Mouse (Mus musculus) hindbrain, embryonic 12.5 days (tissue): ENCODE measurements at regions not wholly inside any gene's neighbourhood (a gene's known extent, or its start where the extent isn't known, plus 50 kb on each side); places are given as distances from the start of the nearest gene placed in this dataset.

ENCODE experiments used
- ATAC-seq: fragments of 200-750 bp; cut with Nextera tagmentation; 2 replicates; pipeline ENCODE4 v1.8.0; 2017; ENCODE audit warnings: moderate TSS enrichment; ENCODE audit not compliant: low FRiP score
- H3K27ac ChIP-seq: fragments of 300-500 bp; sonication (generic); 2 replicates; pipeline ENCODE4 v1.5.1; 2016; ENCODE audit warnings: mild to moderate bottlenecking
- H3K27me3 ChIP-seq: fragments of 300-500 bp; sonication (generic); 2 replicates; pipeline ENCODE4 v1.6.1; 2016; ENCODE audit warnings: mild to moderate bottlenecking
- H3K36me3 ChIP-seq: fragments of 300-500 bp; sonication (generic); 2 replicates; pipeline ENCODE4 v1.6.1; 2016; ENCODE audit warnings: mild to moderate bottlenecking
- H3K4me1 ChIP-seq: fragments of 300-500 bp; sonication (generic); 2 replicates; pipeline ENCODE4 v1.6.1; 2016
- H3K4me2 ChIP-seq: fragments of 300-500 bp; sonication (generic); replicated peaks from 2 replicates; pipeline ENCODE4 v1.6.1; 2016; ENCODE audit warnings: mild to moderate bottlenecking
- H3K4me3 ChIP-seq: fragments of 300-500 bp; sonication (generic); 2 replicates; pipeline ENCODE4 v1.5.1; 2016; ENCODE audit warnings: mild to moderate bottlenecking
- H3K9ac ChIP-seq: fragments of 300-500 bp; sonication (generic); 2 replicates; pipeline ENCODE4 v1.6.1; 2016; ENCODE audit warnings: mild to moderate bottlenecking, moderate library complexity
- H3K9me3 ChIP-seq: fragments of 300-500 bp; sonication (generic); replicated peaks from 2 replicates; pipeline ENCODE4 v1.6.1; 2016; ENCODE audit warnings: mild to moderate bottlenecking
- WGBS: fragments of 180-500 bp; shearing (Covaris S2); methylation state at CpG from one replicate; pipeline ENCODE4 v1.1.7; 2016; 5-methylcytosine and 5-hydroxymethylcytosine counted together

DNA sequence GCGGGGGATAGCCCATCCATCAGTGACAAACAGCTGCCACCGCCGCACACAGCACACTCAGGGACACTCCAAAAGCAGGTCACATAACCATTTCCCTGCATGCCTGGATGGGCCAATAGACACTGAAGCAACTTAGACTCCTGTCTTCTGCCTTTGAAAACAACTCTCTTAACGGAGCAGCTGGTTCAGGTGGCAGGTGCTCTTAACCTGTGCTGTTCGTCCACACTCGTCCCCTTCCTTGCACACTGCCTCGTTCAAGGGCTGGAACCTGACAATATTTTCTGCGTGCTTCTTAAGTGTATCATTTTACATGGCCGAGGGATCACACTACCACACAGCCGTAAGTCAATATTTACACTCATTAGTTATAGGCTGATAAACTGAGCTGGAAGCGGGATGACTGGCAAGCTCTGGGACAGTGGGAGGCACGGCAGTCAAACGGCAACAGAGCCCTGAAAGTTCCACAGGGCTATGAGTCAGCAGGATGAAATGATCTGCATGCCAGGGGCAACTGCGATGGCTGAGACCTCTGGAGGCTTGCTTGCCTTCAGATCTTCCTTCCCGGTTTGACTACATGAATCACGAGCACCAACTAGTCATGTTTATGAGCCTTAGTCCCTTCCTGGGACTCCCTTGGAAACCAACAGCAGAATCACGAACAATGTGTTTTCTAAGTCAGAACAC lies 92.0 kb upstream of the Sgk1 start:
- Histone ChIP-seq H3K9ac (no peak overlapping the region), H3K9me3 (no peaks in the 10 kb centered on the region), H3K27ac (no peak overlapping the region), H3K4me3 (no peak overlapping the region), H3K4me2 (no peak overlapping the region), H3K4me1 (peaks cover 6% of the 10 kb centered on the region), H3K27me3 (no peaks in the 10 kb centered on the region), H3K36me3 (no peaks in the 10 kb centered on the region)
- peak; percentile 54; the same call in 1 of the 2 replicates for ATAC-seq
- 71% methylated on average over 17 of the region's 17 CpGs for WGBS

DNA sequence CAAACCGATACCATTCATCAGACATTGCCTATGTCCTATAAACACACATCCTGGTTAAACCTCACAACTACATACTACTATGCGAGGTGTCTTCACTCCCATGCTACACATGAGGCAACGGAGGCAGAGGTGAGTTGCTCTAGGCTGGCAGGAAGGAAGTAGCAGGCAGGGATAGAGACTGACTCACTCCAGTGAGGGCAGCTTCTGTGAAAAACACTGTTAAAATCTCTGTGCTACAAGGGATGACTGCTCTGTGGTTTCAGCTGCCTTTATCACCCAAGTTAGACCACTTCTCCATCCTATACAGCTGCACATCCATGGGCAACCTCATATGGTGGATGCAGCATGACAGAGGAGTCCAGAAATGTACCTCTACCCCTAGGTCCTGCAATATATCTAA lies 91.0 kb upstream of the Sgk1 start:
- Histone ChIP-seq H3K27me3 (no peaks in the 10 kb centered on the region), H3K4me2 (no peak overlapping the region), H3K9me3 (no peaks in the 10 kb centered on the region), H3K4me1 (peaks cover 6% of the 10 kb centered on the region), H3K36me3 (no peaks in the 10 kb centered on the region), H3K4me3 (no peak overlapping the region), H3K27ac (no peak overlapping the region), H3K9ac (no peak overlapping the region)
- no peak for ATAC-seq
- 88% methylated on average over 3 of the region's 3 CpGs for WGBS

DNA sequence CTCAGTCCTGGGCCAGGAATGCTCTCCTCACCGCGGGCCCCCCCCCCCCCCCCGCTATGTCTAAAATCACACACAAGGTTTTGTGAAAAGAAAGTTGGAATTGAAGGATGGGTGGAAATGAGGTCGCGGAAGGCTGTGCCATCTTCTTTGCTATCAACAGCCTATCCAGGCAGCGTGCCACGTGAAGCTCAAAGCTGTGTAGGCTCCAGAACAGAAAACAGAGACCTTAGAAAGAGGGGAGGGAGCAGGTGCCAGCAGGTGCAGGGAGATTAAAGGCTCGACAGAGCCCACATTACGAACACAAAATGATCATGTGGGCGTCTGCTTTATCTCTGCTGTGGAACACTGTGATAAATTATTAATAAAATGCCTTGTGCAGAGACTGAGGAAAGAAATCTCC lies 89.6 kb upstream of the Sgk1 start:
- ATAC-seq: no peak

DNA sequence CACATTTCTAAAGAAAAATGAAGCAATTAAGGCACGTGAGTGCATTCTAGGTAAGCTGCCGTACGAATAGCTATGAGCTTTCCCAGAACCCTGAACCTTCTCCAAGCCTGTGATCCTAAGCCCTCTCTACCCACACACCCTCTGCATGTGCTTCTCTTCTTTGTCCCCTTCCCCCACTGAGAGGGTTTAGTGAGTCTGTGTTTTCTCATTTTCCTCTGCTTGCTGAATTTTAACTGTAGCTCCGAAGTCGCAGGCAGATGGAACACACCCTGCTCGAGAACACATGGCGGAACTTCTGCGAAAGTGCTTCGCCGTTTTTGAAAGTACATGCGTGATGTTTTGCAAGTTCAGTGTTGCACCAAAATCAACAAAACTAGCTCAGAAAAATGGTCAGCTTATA lies 88.3 kb upstream of the Sgk1 start:
- Histone ChIP-seq H3K4me3 (no peak overlapping the region), H3K27me3 (no peaks in the 10 kb centered on the region), H3K27ac (no peak overlapping the region), H3K9me3 (no peaks in the 10 kb centered on the region), H3K4me2 (no peak overlapping the region), H3K36me3 (no peaks in the 10 kb centered on the region), H3K4me1 (peaks cover 6% of the 10 kb centered on the region), H3K9ac (no peak overlapping the region)
- WGBS: 93% methylated on average over 11 of the region's 11 CpGs
- ATAC-seq: no peak

More for the DNA sequence above, 89.6 kb upstream of the Sgk1 start:
- Histone ChIP-seq H3K9me3 (no peaks in the 10 kb centered on the region), H3K27me3 (no peaks in the 10 kb centered on the region), H3K36me3 (no peaks in the 10 kb centered on the region), H3K4me1 (peaks cover 6% of the 10 kb centered on the region), H3K27ac (no peak overlapping the region), H3K4me2 (no peak overlapping the region), H3K4me3 (no peak overlapping the region), H3K9ac (no peak overlapping the region)
- 37% methylated on average over 9 of the region's 10 CpGs for WGBS

DNA sequence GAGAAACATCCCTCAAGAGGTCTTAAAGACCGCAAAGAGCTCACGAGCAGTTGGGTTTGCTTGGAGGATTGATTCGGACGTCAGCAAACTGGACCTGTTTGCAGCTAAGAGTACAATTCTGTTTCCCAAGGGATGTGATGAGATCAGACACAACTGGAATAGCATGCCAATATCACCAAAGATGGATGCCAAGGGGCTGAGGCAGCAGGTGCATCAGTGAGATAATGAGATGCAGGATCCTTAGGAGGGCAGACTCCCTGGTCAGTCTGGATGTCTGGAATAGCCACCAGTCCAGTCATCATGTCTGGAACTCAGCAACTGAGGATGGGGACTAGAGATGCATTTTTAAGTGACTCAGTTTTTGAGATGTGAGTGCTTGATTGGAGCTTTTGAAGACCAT lies 85.6 kb upstream of the Sgk1 start:
- WGBS: 98% methylated on average over 4 of the region's 4 CpGs
- Histone ChIP-seq H3K27me3 (no peaks in the 10 kb centered on the region), H3K36me3 (no peaks in the 10 kb centered on the region), H3K4me2 (no peak overlapping the region), H3K27ac (no peak overlapping the region), H3K9ac (no peak overlapping the region), H3K4me3 (no peak overlapping the region), H3K9me3 (no peaks in the 10 kb centered on the region), H3K4me1 (peaks cover 4% of the 10 kb centered on the region)
- no peak for ATAC-seq

DNA sequence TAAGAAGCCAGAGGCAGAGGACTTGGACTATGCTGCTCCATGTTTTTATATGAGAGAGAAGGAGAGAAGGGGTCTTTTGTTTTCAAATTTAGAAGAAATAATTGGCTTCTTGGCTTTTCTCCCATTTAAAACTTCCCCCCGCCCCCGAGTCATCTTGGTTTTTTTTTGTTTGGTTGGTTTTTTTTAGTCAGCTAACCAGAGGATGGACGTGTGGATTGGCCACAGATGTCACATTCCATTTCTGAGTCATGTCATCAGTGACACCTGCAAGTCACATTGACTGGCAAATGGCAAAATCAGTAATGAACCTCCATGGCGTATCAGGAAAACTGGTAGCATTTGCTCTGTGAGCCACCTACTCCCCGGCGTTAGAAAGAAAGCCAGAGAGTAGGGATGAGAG lies 83.9 kb upstream of the Sgk1 start:
- no peaks in the 10 kb centered on the region for H3K9me3 ChIP-seq
- H3K9ac ChIP-seq: no peak overlapping the region
- H3K4me2 ChIP-seq: no peak overlapping the region
- no peak overlapping the region for H3K4me3 ChIP-seq
- no peaks in the 10 kb centered on the region for H3K4me1 ChIP-seq
- 78% methylated on average over 6 of the region's 6 CpGs for WGBS
- ATAC-seq: no peak
- H3K27me3 ChIP-seq: no peaks in the 10 kb centered on the region
- H3K27ac ChIP-seq: no peak overlapping the region
- H3K36me3 ChIP-seq: no peaks in the 10 kb centered on the region

DNA sequence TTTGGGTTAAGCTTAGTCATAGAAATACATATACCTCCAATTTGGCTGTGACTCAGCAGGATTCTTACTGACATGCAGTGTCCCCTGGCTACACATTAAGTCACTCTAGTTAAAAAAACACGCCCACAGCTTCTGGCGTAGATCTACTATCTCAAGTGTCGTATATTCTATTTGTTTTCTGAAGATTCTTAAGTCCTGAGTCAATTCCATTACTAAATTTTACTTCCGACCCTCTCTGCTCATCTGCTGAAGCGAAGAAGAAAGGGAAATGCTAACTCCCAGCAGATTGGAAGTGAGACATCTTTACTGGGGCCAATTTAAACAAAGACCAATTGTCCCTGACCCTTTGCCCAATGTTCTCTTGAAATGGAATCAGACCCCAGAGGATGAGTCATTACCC lies 80.4 kb upstream of the Sgk1 start:
- no peak for ATAC-seq
- WGBS: 83% methylated on average over 5 of the region's 5 CpGs
- H3K4me3 ChIP-seq: no peak overlapping the region
- H3K36me3 ChIP-seq: no peaks in the 10 kb centered on the region
- no peak overlapping the region for H3K4me2 ChIP-seq
- no peak overlapping the region for H3K9ac ChIP-seq
- H3K27me3 ChIP-seq: no peaks in the 10 kb centered on the region
- H3K27ac ChIP-seq: no peak overlapping the region
- H3K4me1 ChIP-seq: no peaks in the 10 kb centered on the region
- H3K9me3 ChIP-seq: no peaks in the 10 kb centered on the region

DNA sequence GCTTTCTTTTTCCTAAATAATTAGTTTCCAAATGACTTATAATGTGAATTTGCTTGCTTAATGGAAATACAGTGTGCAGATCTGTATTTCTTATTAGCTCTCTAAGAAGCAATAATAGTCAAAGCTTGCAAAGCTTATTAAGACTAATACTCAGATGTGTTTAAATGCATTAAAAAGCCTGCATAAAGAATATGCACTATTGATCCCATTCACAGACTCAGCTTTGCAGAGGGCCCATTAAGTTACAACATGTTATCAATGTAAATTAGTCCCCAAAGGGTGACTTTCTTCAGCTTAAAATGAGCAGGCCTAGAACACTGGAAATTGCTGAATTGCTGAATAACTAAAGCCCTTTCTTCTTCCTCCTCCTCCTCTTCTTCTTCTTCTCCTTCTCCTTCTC lies 78.8 kb upstream of the Sgk1 start:
- no peaks in the 10 kb centered on the region for H3K9me3 ChIP-seq
- H3K27me3 ChIP-seq: no peaks in the 10 kb centered on the region
- no peak for ATAC-seq
- no peak overlapping the region for H3K9ac ChIP-seq
- no peak overlapping the region for H3K4me3 ChIP-seq
- H3K27ac ChIP-seq: no peak overlapping the region
- H3K4me2 ChIP-seq: no peak overlapping the region
- no peaks in the 10 kb centered on the region for H3K4me1 ChIP-seq
- H3K36me3 ChIP-seq: no peaks in the 10 kb centered on the region

DNA sequence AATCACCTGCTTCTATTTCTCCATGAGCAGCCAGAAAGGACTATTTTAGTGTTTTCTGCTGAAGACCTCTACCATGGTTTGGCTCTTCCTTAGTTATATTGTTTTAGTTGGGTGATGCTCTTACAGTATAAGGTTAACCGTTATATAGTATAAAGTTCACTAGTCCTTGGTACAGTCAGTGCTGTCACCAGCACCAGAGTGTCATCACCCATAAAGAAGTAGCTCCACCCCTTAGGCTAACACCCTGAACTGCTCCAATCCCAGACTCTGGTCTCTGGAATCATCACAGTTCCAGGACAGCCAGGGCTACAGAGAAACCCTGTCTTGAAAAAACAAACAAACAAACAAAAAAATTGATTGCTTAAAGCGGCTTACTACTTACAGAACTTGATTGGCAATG lies 77.2 kb upstream of the Sgk1 start:
- Histone ChIP-seq H3K36me3 (no peaks in the 10 kb centered on the region), H3K4me2 (no peak overlapping the region), H3K9me3 (no peaks in the 10 kb centered on the region), H3K4me3 (no peak overlapping the region), H3K4me1 (no peaks in the 10 kb centered on the region), H3K27ac (no peak overlapping the region), H3K9ac (no peak overlapping the region), H3K27me3 (no peaks in the 10 kb centered on the region)
- no peak for ATAC-seq
- WGBS: 76% methylated on average over 2 of the region's 2 CpGs

DNA sequence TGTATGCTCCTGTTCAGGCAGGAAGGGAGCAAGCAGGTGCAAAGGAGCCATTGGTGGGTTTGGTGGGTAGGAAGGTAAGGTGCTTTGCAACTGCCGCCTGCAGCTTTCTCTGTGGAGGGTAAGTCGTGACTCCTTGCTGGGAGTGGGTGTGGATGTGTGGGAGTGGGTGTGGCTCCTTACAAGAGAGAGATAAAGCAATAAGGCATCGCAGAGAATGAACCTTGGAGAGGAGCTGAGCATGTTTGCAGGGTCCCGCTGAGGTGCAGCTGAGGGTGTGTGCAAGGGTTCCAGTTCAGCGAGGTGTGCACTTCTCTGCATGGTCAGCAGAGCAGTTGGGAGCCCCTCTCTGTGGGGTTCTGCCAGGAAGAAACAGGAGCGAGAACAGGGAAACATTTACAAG lies 76.4 kb upstream of the Sgk1 start:
- H3K27ac ChIP-seq: no peak overlapping the region
- no peaks in the 10 kb centered on the region for H3K36me3 ChIP-seq
- H3K4me1 ChIP-seq: no peaks in the 10 kb centered on the region
- no peak overlapping the region for H3K4me3 ChIP-seq
- no peak overlapping the region for H3K9ac ChIP-seq
- no peak overlapping the region for H3K4me2 ChIP-seq
- H3K9me3 ChIP-seq: no peaks in the 10 kb centered on the region
- no peaks in the 10 kb centered on the region for H3K27me3 ChIP-seq
- ATAC-seq: no peak
- 56% methylated on average over 6 of the region's 6 CpGs for WGBS

DNA sequence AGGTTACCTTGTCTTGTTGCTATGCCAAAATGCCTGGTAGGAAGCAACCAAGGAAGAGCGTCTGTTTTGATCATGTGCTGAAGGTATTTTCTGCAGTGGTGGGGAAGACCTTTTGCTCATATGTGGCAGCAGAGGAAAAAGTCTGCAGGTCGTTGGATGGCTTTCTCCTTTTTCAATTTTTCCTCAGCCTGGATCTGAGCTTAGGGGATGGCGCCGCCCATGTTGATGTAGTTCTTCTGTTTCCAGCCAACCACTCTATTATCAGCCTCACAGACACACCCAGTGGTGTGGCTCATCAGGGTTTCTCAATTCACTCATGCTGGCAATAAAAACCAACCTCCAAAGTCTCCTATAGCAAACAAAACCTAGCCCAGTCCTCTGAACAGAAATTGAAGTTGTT lies 75.3 kb upstream of the Sgk1 start:
- no peak overlapping the region for H3K4me2 ChIP-seq
- H3K4me3 ChIP-seq: no peak overlapping the region
- no peaks in the 10 kb centered on the region for H3K27me3 ChIP-seq
- 94% methylated on average over 4 of the region's 4 CpGs for WGBS
- no peaks in the 10 kb centered on the region for H3K4me1 ChIP-seq
- no peaks in the 10 kb centered on the region for H3K9me3 ChIP-seq
- H3K9ac ChIP-seq: no peak overlapping the region
- H3K36me3 ChIP-seq: no peaks in the 10 kb centered on the region
- H3K27ac ChIP-seq: no peak overlapping the region
- ATAC-seq: no peak

DNA sequence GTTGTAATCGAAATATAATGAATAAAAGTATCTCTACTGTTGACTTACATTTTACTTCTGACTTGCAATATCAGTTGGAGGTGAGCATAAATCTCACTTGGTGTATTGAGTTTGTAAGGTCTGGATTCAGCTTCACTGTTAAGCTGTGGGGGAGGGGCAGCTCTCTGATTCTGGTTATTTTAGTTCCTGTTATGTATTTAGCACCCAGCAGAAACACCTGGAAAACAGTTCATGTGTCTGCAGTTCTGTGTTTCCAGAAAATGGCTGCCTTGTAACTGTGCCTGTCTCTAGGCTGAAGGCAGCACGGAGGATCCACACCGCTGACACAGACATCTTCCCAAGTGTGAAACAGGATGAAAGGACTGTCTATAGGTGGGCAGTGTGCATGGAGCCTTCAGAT lies 62.3 kb upstream of the Sgk1 start:
- 82% methylated on average over 3 of the region's 3 CpGs for WGBS
- no peak for ATAC-seq
- no peak overlapping the region for H3K9ac ChIP-seq
- no peaks in the 10 kb centered on the region for H3K9me3 ChIP-seq
- no peak overlapping the region for H3K4me3 ChIP-seq
- no peaks in the 10 kb centered on the region for H3K27me3 ChIP-seq
- peaks cover 11% of the 10 kb centered on the region for H3K4me1 ChIP-seq
- H3K27ac ChIP-seq: 0 out of 2 replicates have a peak overlapping the region, but pooled peaks have one; percentile 30
- no peak overlapping the region for H3K4me2 ChIP-seq
- H3K36me3 ChIP-seq: no peaks in the 10 kb centered on the region

DNA sequence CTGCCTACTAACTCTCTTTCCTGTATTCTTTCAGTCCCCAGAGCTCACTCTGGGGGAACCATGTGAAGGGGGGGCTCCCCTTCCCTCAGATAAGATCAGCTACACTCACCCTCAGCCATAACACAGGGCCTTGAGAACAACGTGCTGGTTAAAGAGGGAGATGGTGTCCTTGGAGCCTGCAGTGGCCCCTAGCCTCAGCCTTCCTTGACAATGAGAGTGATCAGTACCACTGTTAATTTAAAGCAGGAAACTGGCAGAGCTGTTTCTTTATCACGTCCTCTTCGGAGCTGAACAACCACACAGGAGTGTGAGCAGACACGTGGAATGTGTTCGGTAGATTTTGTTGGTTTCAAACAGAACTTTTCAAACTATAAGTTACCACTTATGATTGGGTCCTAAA lies 60.6 kb upstream of the Sgk1 start:
- Histone ChIP-seq H3K9me3 (no peaks in the 10 kb centered on the region), H3K4me3 (no peak overlapping the region), H3K4me2 (no peak overlapping the region), H3K27me3 (no peaks in the 10 kb centered on the region), H3K36me3 (no peaks in the 10 kb centered on the region), H3K4me1 (peaks cover 18% of the 10 kb centered on the region), H3K9ac (no peak overlapping the region), H3K27ac (no peak overlapping the region)
- no peak for ATAC-seq
- 73% methylated on average over 5 of the region's 5 CpGs for WGBS
